Mouse (Mus musculus) liver, embryonic 16.5 days (tissue): Measurements from ENCODE around the gene Lrp10. TPM values are rescaled to one million over a fixed set of nuclear protein-coding genes. Genes with fewer than 3 reads are reported as not detected.

ENCODE experiments used
- ATAC-seq: fragments of 200-750 bp; cut with Nextera tagmentation; 2 replicates; pipeline ENCODE4 v1.8.0; 2017; ENCODE audit warnings: low read depth, mild to moderate bottlenecking, moderate number of reproducible peaks, moderate library complexity
- H3K27ac ChIP-seq: fragments of 300-500 bp; sonication (generic); 2 replicates; pipeline ENCODE4 v1.5.1; 2014; ENCODE audit warnings: mild to moderate bottlenecking, low read length
- H3K27me3 ChIP-seq: fragments of 300-500 bp; sonication (generic); 2 replicates; pipeline ENCODE4 v1.6.1; 2014; ENCODE audit warnings: low read depth, low read length, mixed read lengths; ENCODE audit not compliant: control insufficient read depth, insufficient read depth
- H3K36me3 ChIP-seq: fragments of 300-500 bp; sonication (generic); 2 replicates; pipeline ENCODE4 v1.6.1; 2014; ENCODE audit warnings: mild to moderate bottlenecking; ENCODE audit not compliant: control insufficient read depth, insufficient read depth
- H3K4me1 ChIP-seq: fragments of 300-500 bp; sonication (generic); 2 replicates; pipeline ENCODE4 v1.6.1; 2014; ENCODE audit warnings: low read depth, low read length, mixed read lengths; ENCODE audit not compliant: control insufficient read depth
- H3K4me2 ChIP-seq: fragments of 300-500 bp; sonication (generic); 2 replicates; pipeline ENCODE4 v1.6.1; 2014; ENCODE audit warnings: low read depth, low read length, mixed read lengths
- H3K4me3 ChIP-seq: fragments of 300-500 bp; sonication (generic); 2 replicates; pipeline ENCODE4 v1.5.1; 2014; ENCODE audit warnings: low read depth, mild to moderate bottlenecking, low read length
- H3K9ac ChIP-seq: fragments of 300-500 bp; sonication (generic); 2 replicates; pipeline ENCODE4 v1.6.1; 2014; ENCODE audit warnings: low read depth, low read length
- H3K9me3 ChIP-seq: fragments of 300-500 bp; sonication (generic); replicated peaks from 2 replicates; pipeline ENCODE4 v1.6.1; 2016; ENCODE audit warnings: low read length; ENCODE audit not compliant: control insufficient read depth
- WGBS: fragments of 180-500 bp; shearing (Covaris S2); extraction: QIAGEN DNeasy Blood & Tissue Kit; methylation state at CpG from one replicate; pipeline ENCODE4 v1.1.7; 2014; ENCODE audit not compliant: insufficient replicate concordance; 5-methylcytosine and 5-hydroxymethylcytosine counted together
- polyA plus RNA-seq: library from polyadenylated mRNA; unstranded; fragments of >200 nt; fragmentation: Nextera tagmentation; extraction: Ambion mirVana; gene quantifications from 2 replicates; pipeline ENCODE4 v1.2.1, GENCODE M21; 2015

Lrp10 gene
- polyA plus RNA-seq, 1 experiment from 2014 or later: 19.3 TPM

DNA sequence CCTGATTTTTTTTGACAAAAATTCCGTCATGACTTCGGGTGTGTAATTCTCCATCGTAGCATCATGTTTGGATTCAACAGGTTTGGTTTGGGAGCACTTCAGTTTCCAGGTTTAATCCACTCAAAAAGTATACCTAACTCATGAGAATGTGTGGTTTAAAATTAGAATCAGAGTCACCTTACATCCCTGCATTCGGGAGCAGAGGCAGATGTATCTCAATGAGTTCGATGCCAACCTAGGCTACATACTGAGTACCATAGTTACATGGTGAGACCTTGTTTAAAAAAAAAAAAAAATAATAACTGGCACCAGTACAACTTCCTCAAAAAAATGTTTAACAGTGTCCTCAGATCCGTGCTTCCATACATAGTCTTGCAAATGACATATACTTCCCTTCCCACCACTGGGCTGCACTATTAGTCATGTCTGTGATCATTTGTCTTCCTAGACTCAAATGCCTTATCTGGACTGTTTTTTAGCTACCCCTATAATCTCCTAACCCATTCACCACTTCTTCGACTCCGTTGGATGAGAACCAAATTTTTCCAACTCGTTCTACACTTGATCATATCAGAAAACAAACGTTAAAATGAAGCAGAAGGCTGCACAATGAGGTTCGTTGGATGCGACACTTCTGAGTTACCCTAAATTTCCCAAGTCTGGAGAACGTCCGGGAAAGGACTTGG is 37.8 kb upstream of the Lrp10 start:
- Histone ChIP-seq H3K4me1 (peaks cover 43% of the 10 kb centered on the region), H3K9me3 (no peaks in the 10 kb centered on the region)
- WGBS: 26% methylated on average over 14 of the region's 14 CpGs

DNA sequence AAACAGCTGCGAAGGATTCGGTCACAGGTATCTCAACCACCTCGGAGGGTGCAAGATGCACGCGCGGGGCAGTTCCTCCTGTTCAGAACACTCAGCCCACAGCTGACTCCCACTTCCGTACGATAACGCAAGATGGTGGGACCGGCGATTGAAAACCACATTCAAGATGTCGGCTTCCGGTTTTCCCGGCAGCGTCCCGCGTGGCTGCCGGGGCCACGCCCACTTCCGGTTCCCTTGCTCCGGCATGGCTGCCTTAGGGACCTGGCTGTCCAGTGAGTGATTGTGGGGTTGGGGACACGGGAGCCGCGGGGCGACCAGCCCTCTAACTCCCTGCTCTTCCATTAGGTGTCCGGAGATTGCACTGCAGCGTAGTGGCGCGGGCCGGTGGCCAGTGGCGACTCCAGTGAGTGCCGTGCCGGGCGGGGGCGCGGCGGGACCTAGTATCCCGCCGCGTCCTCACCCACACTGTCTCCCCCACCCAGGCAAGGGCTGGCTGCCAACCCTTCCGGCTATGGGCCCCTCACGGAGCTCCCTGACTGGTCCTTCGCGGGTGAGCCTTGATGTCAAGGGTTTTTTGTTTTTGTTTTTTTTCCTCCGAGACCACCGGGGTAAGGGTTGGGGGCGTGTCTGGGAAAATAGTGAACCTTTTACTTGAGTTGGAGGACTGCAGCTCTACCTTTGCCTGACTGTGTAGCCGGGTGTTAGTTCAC is 37.1 kb upstream of the Lrp10 start, which contains the start of gene Mrpl52:
Mrpl52 (plus strand) TSS at position 221 of the 710 bp plus-strand sequence.
- H3K36me3 ChIP-seq: no peaks in the 10 kb centered on the region; the same call in 1 of the 2 replicates
- H3K27me3 ChIP-seq: peaks cover 15% of the 10 kb centered on the region
- WGBS: under 1% methylated on average over 48 of the region's 48 CpGs
- no peaks in the 10 kb centered on the region for H3K9me3 ChIP-seq
- peak within 1 kb of the TSS; percentile 84 for H3K4me3 ChIP-seq
- peaks cover 46% of the 10 kb centered on the region for H3K4me1 ChIP-seq
- H3K27ac ChIP-seq: peak within 1 kb of the TSS; percentile 89
- peak within 1 kb of the TSS; percentile 82 for H3K9ac ChIP-seq
- peak; percentile 72 for ATAC-seq
- H3K4me2 ChIP-seq: peak within 1 kb of the TSS; percentile 76

More for the DNA sequence above, 37.8 kb upstream of the Lrp10 start:
- 0 out of 2 replicates have a peak, but pooled peaks have one; percentile 17 for ATAC-seq
- Histone ChIP-seq H3K36me3 (no peaks in the 10 kb centered on the region; the same call in 1 of the 2 replicates), H3K9ac (peak overlapping the region; percentile 82), H3K27me3 (peaks cover 8% of the 10 kb centered on the region), H3K4me3 (peak overlapping the region; percentile 84), H3K27ac (peak overlapping the region; percentile 89), H3K4me2 (peak overlapping the region; percentile 76)

DNA sequence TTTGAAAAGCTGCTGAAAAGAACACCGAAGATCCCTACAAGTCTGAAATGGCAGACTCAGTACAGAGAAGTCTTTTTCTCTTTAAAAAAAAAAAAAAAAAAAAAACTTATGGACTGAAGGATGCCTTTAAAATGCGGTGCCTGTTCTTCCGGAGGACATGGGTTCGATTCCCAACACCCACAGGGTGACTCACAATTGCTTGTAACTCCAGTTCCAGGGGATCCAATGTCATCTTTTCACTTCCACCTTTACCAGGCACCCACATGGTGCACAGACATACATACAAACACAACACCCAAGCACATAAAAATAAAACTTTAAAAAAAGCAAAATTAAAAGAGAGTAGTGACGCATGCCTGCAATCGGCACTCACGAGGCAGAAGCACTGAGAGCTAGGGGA is 36.2 kb upstream of the Lrp10 start:
- H3K9me3 ChIP-seq: no peaks in the 10 kb centered on the region
- peaks cover 52% of the 10 kb centered on the region for H3K4me1 ChIP-seq
- peak overlapping the region; percentile 84; the same call in 1 of the 2 replicates for H3K4me3 ChIP-seq
- WGBS: 78% methylated on average over 7 of the region's 7 CpGs
- ATAC-seq: no peak
- peak overlapping the region; percentile 76 for H3K4me2 ChIP-seq
- no peak overlapping the region for H3K9ac ChIP-seq
- H3K36me3 ChIP-seq: no peaks in the 10 kb centered on the region; the same call in 1 of the 2 replicates
- H3K27me3 ChIP-seq: peaks cover 24% of the 10 kb centered on the region
- no peak overlapping the region for H3K27ac ChIP-seq

DNA sequence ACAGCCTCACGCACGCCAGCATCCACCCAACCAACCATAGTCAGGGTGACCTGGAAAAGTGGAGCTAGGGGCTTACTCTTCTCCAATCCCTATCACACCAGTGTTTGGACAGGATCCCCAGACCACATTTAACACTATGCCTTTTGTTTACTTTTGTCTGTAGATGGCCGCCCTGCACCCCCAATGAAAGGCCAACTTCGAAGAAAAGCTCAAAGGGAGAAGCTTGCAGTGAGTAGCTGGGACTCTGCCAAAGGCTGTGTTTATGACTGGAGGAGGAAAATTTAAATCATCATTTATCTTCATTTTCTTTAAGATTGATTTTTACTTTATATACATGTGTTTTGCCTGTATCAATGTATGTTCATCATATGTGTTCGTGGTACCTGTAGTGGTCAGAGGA is 35.5 kb upstream of the Lrp10 start:
- no peak overlapping the region for H3K4me3 ChIP-seq
- ATAC-seq: no peak
- no peaks in the 10 kb centered on the region; the same call in 1 of the 2 replicates for H3K36me3 ChIP-seq
- H3K27me3 ChIP-seq: peaks cover 31% of the 10 kb centered on the region
- no peak overlapping the region for H3K27ac ChIP-seq
- no peak overlapping the region for H3K9ac ChIP-seq
- H3K9me3 ChIP-seq: no peaks in the 10 kb centered on the region
- WGBS: 81% methylated on average over 5 of the region's 5 CpGs
- no peak overlapping the region for H3K4me2 ChIP-seq
- peaks cover 56% of the 10 kb centered on the region for H3K4me1 ChIP-seq

DNA sequence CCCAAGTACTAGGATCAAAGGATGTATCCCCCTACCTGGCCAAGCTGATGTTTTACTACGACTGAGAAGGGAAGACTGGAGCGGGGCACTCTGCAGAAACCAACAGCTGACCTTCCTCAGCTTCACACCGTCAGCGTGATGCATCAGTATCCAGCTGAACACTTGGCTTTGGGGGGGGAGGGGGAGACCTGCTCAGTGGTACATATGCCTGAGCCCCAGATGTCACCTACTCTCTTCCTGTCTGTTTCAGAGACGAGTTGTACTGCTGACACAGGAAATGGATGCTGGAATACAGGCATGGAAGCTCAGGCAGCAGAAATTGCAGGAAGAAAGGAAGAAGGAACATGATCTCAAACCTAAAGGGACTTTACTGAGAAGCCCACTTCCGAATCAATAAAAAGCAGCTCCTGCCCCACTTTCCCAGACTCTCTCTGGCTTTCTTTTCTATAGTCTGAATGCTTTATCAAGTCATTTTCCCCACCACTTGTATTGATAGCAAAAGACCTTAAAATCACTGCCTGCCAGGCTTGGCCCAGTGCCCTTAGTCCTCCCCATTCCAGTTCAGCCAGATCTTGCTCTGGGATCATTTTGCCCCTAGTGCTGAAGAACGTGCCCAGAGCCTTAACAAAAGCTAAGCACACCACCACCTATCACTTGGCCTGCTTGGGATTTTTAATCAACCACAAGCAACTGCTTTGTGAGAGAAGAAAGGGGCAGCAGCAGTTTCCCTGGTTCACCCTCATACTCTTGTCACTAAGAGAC is 34.4 kb upstream of the Lrp10 start:
- peak overlapping the region; percentile 12; the same call in 1 of the 2 replicates for H3K27ac ChIP-seq

DNA sequence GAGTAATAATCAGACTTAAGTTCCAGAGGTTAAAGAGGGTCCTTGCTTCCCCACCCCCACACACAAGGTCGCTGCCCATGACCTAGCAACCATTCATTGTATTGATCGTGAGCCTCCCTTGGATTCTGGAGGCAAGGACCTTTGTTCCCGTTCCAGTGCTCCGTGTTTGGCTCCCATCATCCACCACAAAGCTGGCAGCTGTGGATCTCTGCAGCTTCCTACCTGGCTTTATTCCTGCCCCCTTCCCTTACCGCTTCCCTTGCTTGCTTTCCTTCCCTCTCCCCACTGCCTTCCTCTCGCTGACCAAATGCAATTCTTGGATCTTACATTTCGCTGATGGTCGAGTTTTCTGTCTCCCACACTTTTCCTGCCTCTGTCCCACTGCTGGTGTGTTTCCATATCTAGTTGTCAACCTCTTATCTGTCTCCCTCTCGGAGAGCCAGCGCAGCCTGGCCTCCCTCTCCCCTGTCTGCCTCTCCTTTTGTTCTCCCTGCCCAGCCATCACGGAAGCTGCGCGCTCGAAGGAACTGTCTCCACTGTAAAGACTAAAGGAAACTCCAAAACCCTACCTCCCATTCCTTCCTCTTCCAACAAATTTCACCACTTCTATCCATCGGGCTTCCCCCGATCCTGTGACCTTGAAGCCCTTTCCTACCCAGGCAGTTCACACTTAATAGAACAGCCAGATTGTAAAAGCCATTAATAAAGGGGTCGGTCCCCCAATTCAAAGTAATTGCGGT is 33.4 kb upstream of the Lrp10 start:
- peak overlapping the region; percentile 68 for H3K4me2 ChIP-seq
- H3K4me1 ChIP-seq: peaks cover 48% of the 10 kb centered on the region
- H3K36me3 ChIP-seq: no peaks in the 10 kb centered on the region; the same call in 1 of the 2 replicates
- H3K9me3 ChIP-seq: no peaks in the 10 kb centered on the region
- 12% methylated on average over 18 of the region's 18 CpGs for WGBS
- H3K4me3 ChIP-seq: peak overlapping the region; percentile 64
- no peak for ATAC-seq
- H3K27me3 ChIP-seq: peaks cover 38% of the 10 kb centered on the region
- H3K27ac ChIP-seq: peak overlapping the region; percentile 73
- peak overlapping the region; percentile 24; the same call in 1 of the 2 replicates for H3K9ac ChIP-seq

More for the DNA sequence above, 34.4 kb upstream of the Lrp10 start:
- Histone ChIP-seq H3K4me3 (no peak overlapping the region), H3K4me1 (peaks cover 58% of the 10 kb centered on the region), H3K9me3 (no peaks in the 10 kb centered on the region), H3K27me3 (peaks cover 38% of the 10 kb centered on the region), H3K36me3 (no peaks in the 10 kb centered on the region; the same call in 1 of the 2 replicates), H3K9ac (no peak overlapping the region), H3K4me2 (no peak overlapping the region)
- 54% methylated on average over 7 of the region's 7 CpGs for WGBS
- ATAC-seq: no peak

DNA sequence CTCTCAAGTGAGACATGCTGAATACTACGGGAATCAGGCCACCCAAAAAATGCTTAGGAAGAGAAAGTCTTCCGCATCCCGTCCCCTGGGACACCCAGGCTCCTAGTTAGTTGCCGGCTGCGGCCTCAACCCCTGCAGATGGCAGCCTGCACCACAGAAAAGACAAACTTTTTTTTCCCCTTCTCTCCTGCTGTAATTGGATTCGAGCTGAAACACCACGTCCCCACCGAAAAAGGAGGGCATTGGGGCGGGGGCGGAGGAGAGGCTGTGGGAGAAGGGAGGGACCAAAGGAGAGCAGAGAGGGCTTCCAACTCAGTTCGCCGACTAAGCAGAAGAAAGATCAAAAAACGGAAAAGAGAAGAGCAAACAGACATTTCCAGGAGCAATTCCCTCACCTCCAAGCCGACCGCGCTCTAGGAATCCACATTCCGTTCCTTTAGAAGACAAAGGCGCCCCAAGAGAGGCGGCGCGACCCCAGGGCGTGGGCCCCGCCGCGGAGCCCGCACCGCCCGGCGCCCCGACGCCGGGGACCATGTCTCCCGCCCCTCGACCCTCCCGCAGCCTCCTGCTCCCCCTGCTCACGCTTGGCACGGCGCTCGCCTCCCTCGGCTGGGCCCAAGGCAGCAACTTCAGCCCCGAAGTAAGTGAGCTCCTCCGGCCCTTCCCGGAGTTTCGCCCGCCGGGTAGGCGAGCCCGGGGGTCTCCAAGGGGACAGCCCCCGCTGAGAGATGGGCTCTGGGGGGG is 32.4 kb upstream of the Lrp10 start, which contains the start of gene Mmp14:
Mmp14 (plus strand) TSS at position 279 of the 744 bp plus-strand sequence.
- Histone ChIP-seq H3K9ac (peak within 1 kb of the TSS; percentile 71), H3K27ac (peak within 1 kb of the TSS; percentile 73), H3K36me3 (no peaks in the 10 kb centered on the region; the same call in 1 of the 2 replicates), H3K4me1 (peaks cover 42% of the 10 kb centered on the region), H3K4me3 (peak within 1 kb of the TSS; percentile 64), H3K27me3 (peaks cover 38% of the 10 kb centered on the region), H3K4me2 (peak within 1 kb of the TSS; percentile 68), H3K9me3 (no peaks in the 10 kb centered on the region)
- peak; percentile 23 for ATAC-seq
- WGBS: 2% methylated on average over 49 of the region's 49 CpGs
